9 mouse cellular contexts compared by ENCODE assay signal in the genomic region with DNA sequence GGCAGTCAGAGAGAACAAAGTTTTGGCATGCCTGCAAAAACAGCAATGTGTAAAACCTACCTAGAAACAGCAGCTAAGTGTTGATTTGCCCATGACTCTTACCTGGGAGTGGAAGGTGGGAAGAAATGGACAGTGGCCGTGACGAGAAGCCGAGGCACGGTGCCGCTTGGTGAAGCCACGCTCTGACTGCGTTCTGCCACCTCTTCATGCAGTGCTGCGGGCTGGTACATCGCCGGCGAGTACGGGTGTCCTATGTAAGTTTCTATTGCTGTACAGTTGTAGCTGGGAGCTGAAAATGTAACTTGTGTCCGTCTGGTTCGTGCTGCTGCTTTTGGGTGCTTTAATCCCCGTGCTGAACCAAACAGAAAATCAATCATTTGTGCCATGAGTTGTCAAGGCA.
A peak's percentile ranks its signal among the peaks of the same experiment; 100 is the strongest.
DNase-seq lines count a peak whose midpoint lies in the region; ATAC-seq lines count a peak whose summit lies in the region.
"Had no signal": no experiment of that assay in that cellular context is flagged by ENCODE, and none has a peak within 500 bp of the region (broad histone marks: within the 10 kb centered on the region; RNA-seq: fewer than 3 reads in every experiment).

No protein-coding gene starts in this region.

- H3K27me3 ChIP-seq in hindbrain, embryonic 12.5 days, result no peaks in the 10 kb centered on the region
- no peaks in the 10 kb centered on the region for H3K27me3 ChIP-seq in midbrain, embryonic 15.5 days (replicated peaks)
- H3K27me3 ChIP-seq in kidney, embryonic 14.5 days (ENCODE audit: control insufficient read depth, insufficient read depth, low read length), result no peaks in the 10 kb centered on the region

- peaks cover 6% of the 10 kb centered on the region for H3K4me1 ChIP-seq in hindbrain, embryonic 12.5 days
- H3K4me1 ChIP-seq in midbrain, embryonic 15.5 days, result peaks cover 14% of the 10 kb centered on the region
- H3K4me1 ChIP-seq in kidney, embryonic 14.5 days (ENCODE audit: control insufficient read depth, insufficient read depth, low read length), result no peaks in the 10 kb centered on the region

- H3K9me3 ChIP-seq in hindbrain, embryonic 12.5 days (replicated peaks), result no peaks in the 10 kb centered on the region
- H3K9me3 ChIP-seq in midbrain, embryonic 15.5 days, result no peaks in the 10 kb centered on the region
- no peaks in the 10 kb centered on the region for H3K9me3 ChIP-seq in kidney, embryonic 14.5 days (ENCODE audit: control insufficient read depth, low read length)

- H3K9ac ChIP-seq in hindbrain, embryonic 12.5 days, result no peak overlapping the region
- H3K9ac ChIP-seq in midbrain, embryonic 15.5 days, result peak overlapping the region; percentile 21; the same call in 1 of the 2 replicates
- no peak overlapping the region for H3K9ac ChIP-seq in kidney, embryonic 14.5 days (ENCODE audit: low read depth, low read length)

- H3K36me3 ChIP-seq in hindbrain, embryonic 12.5 days, result no peaks in the 10 kb centered on the region
- no peaks in the 10 kb centered on the region for H3K36me3 ChIP-seq in midbrain, embryonic 15.5 days (replicated peaks)
- no peaks in the 10 kb centered on the region for H3K36me3 ChIP-seq in kidney, embryonic 14.5 days (ENCODE audit: control insufficient read depth, insufficient read depth, low read length)

- 78% methylated on average over 15 of the region's 15 CpGs for WGBS in hindbrain, embryonic 12.5 days
- 75% methylated on average over 15 of the region's 15 CpGs for WGBS in midbrain, embryonic 15.5 days
- WGBS in kidney, embryonic 14.5 days, result 75% methylated on average over 15 of the region's 15 CpGs

- peak; percentile 41; the same call in 1 of the 2 replicates for ATAC-seq in hindbrain, embryonic 12.5 days (ENCODE audit: low FRiP score)
- peak; percentile 53; the same call in 1 of the 2 replicates for ATAC-seq in midbrain, embryonic 15.5 days (replicated peaks)
- no peak; the same call in 1 of the 2 replicates for ATAC-seq in kidney, embryonic 14.5 days (ENCODE audit: low FRiP score, low TSS enrichment)

- H3K4me2 ChIP-seq in hindbrain, embryonic 12.5 days (replicated peaks), result no peak overlapping the region; the same call in 1 of the 2 replicates
- peak overlapping the region; percentile 37 for H3K4me2 ChIP-seq in midbrain, embryonic 15.5 days
- H3K4me2 ChIP-seq in kidney, embryonic 14.5 days (replicated peaks; ENCODE audit: low read depth, low read length), result no peak overlapping the region

- no peak overlapping the region for H3K27ac ChIP-seq in hindbrain, embryonic 12.5 days
- peak overlapping the region; percentile 78; the same call in 1 of the 2 replicates for H3K27ac ChIP-seq in midbrain, embryonic 15.5 days
- H3K27ac ChIP-seq in kidney, embryonic 14.5 days (ENCODE audit: low read depth, low read length), result no peak overlapping the region

- H3K4me3 ChIP-seq in hindbrain, embryonic 12.5 days, result no peak overlapping the region
- H3K4me3 ChIP-seq in midbrain, embryonic 15.5 days, result peak overlapping the region; percentile 25
- no peak overlapping the region for H3K4me3 ChIP-seq in kidney, embryonic 14.5 days (ENCODE audit: low read length)

- DNase-seq in cerebellum, adult 8-10 months, result peak; percentile 12
- DNase-seq in cerebellum, postnatal 4 days (ENCODE audit: low spot score in 2 of 2), result no peak
- DNase-seq in ZHBTc4 (ENCODE audit: low read depth, low spot score), result peak; percentile 18
- no peak for DNase-seq in kidney, postnatal 36 days
- DNase-seq in urinary bladder, postnatal 14 days (ENCODE audit: low spot score), result no peak
- DNase-seq: gastrocnemius, postnatal 10 days had no signal

Comparison
In these comparisons a context has a peak if more than half of its experiments do, and no peak if none do; other contexts are left out.
1. DNase-seq: peak in cerebellum, adult 8-10 months (single experiment) and ZHBTc4 (single experiment); none in cerebellum, postnatal 4 days (0 of 2), kidney, postnatal 36 days (0 of 2) and urinary bladder, postnatal 14 days (single experiment).